Mouse (Mus musculus) embryonic fibroblast, embryonic 13.5 days (primary cell): ENCODE measurements around the gene Tmco1.

Experiments
- CTCF ChIP-seq: IDR thresholded peaks from 2 replicates; pipeline ENCODE4 v1.5.1; 2011; ENCODE audit warnings: mild to moderate bottlenecking, control low read depth, low read length, moderate library complexity, borderline replicate concordance; ENCODE audit not compliant: insufficient read depth
- POLR2A ChIP-seq: IDR thresholded peaks from 2 replicates; pipeline ENCODE4 v1.6.1; 2011; ENCODE audit warnings: low read depth, mild to moderate bottlenecking, control low read depth, low read length, moderate library complexity

GRCm38 (mm10) chr1:167291610-167292009 is 16.6 kb upstream of the Tmco1 start:
- TF ChIP-seq POLR2A (no peak), CTCF (no peak)
